Mouse (Mus musculus) brain, embryonic 14.5 days (tissue): ENCODE measurements at regions not wholly inside any gene's neighbourhood (a gene's known extent, or its start where the extent isn't known, plus 50 kb on each side); places are given as distances from the start of the nearest gene placed in this dataset.

Source experiments
- CTCF ChIP-seq: fragments of 200-500 bp; IDR thresholded peaks from 2 replicates; pipeline ENCODE4 v1.5.1; 2012; ENCODE audit warnings: inconsistent platforms, mild to moderate bottlenecking, moderate library complexity, borderline replicate concordance; ENCODE audit not compliant: insufficient read depth, insufficient read length; ENCODE audit errors: extremely low read depth
- POLR2A ChIP-seq: fragments of 200-500 bp; IDR thresholded peaks from 2 replicates; pipeline ENCODE4 v1.6.1; 2012; ENCODE audit warnings: mild to moderate bottlenecking, inconsistent platforms, borderline replicate concordance; ENCODE audit not compliant: poor library complexity, insufficient read depth, insufficient read length, severe bottlenecking; ENCODE audit errors: extremely low read depth

DNA sequence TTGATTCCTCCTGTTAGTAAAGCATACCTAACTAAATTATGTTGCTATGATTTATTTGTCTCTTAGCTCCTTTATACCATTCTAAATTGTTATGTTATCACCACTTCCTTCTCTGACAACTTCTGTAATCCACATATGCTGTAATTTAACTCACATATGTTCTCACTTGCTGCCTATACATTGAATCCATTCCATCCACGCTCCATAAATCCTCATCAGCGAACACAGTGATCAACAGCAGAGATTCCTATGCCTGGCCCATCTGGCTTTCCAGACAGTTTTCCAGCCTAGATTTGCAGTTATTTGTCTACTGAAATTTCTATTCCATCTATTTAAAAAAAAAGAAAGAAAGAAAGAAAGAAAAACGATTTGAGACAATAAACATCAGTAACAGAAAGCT, 308.4 kb upstream of the Lsamp start:
- TF ChIP-seq POLR2A (no peak), CTCF (no peak)
